20 mouse cellular contexts compared by ENCODE assay signal in genomic region chr3:55852488-55852887, GRCm38 (mm10).
DNase-seq lines count a peak whose midpoint lies in the region; ATAC-seq and TF ChIP-seq lines count a peak whose summit lies in the region.
"Had no signal": no experiment of that assay in that cellular context is flagged by ENCODE, and none has a peak within 500 bp of the region (broad histone marks: within the 10 kb centered on the region; RNA-seq: fewer than 3 reads in every experiment).

No protein-coding gene starts in this region.

- intact Hi-C loops in heart, postnatal 36 days (cut with DNase I), result no loop called here

- no peaks in the 10 kb centered on the region for H3K4me1 ChIP-seq in hindbrain, postnatal 0 days (ENCODE audit: insufficient read depth, low read length)
- no peaks in the 10 kb centered on the region for H3K4me1 ChIP-seq in hindbrain, embryonic 13.5 days (replicated peaks)
- H3K4me1 ChIP-seq in heart, embryonic 13.5 days, result peaks cover 14% of the 10 kb centered on the region
- H3K4me1 ChIP-seq in midbrain, postnatal 0 days (ENCODE audit: insufficient read depth, low read length), result no peaks in the 10 kb centered on the region
- H3K4me1 ChIP-seq: embryonic facial prominence, embryonic 15.5 days; limb, embryonic 15.5 days; liver, embryonic 15.5 days had no signal

- no peak overlapping the region for H3K27ac ChIP-seq in hindbrain, postnatal 0 days
- no peak overlapping the region for H3K27ac ChIP-seq in hindbrain, embryonic 13.5 days
- peak overlapping the region; percentile 36; the same call in 1 of the 2 replicates for H3K27ac ChIP-seq in heart, embryonic 13.5 days (replicated peaks)
- no peak overlapping the region for H3K27ac ChIP-seq in midbrain, postnatal 0 days (ENCODE audit: low read depth, low read length)
- H3K27ac ChIP-seq: embryonic facial prominence, embryonic 15.5 days; limb, embryonic 15.5 days; liver, embryonic 15.5 days had no signal

- TF ChIP-seq CTCF in hindbrain, postnatal 0 days (IDR thresholded peaks at IDR 0.05; ENCODE audit: low read depth), result no peak
- no peak for TF ChIP-seq CTCF in midbrain, postnatal 0 days (IDR thresholded peaks at IDR 0.05)

- H3K9me3 ChIP-seq in hindbrain, postnatal 0 days (ENCODE audit: low read length), result no peaks in the 10 kb centered on the region
- no peaks in the 10 kb centered on the region for H3K9me3 ChIP-seq in hindbrain, embryonic 13.5 days
- no peaks in the 10 kb centered on the region for H3K9me3 ChIP-seq in heart, embryonic 13.5 days
- no peaks in the 10 kb centered on the region for H3K9me3 ChIP-seq in midbrain, postnatal 0 days (ENCODE audit: low read length)
- H3K9me3 ChIP-seq: embryonic facial prominence, embryonic 15.5 days; limb, embryonic 15.5 days; liver, embryonic 15.5 days had no signal

- H3K36me3 ChIP-seq in hindbrain, postnatal 0 days (ENCODE audit: insufficient read depth, low read length), result peaks cover 8% of the 10 kb centered on the region; the same call in 1 of the 2 replicates
- peaks cover 23% of the 10 kb centered on the region for H3K36me3 ChIP-seq in hindbrain, embryonic 13.5 days
- H3K36me3 ChIP-seq in heart, embryonic 13.5 days, result peaks cover 17% of the 10 kb centered on the region
- peaks cover 12% of the 10 kb centered on the region for H3K36me3 ChIP-seq in midbrain, postnatal 0 days (ENCODE audit: insufficient read depth, low read length)
- H3K36me3 ChIP-seq: embryonic facial prominence, embryonic 15.5 days; limb, embryonic 15.5 days; liver, embryonic 15.5 days had no signal

- H3K4me2 ChIP-seq in hindbrain, postnatal 0 days (ENCODE audit: low read depth, low read length), result no peak overlapping the region
- no peak overlapping the region for H3K4me2 ChIP-seq in hindbrain, embryonic 13.5 days
- no peak overlapping the region for H3K4me2 ChIP-seq in heart, embryonic 13.5 days
- H3K4me2 ChIP-seq in midbrain, postnatal 0 days (ENCODE audit: low read depth, low read length, poor library complexity, severe bottlenecking), result no peak overlapping the region
- H3K4me2 ChIP-seq: embryonic facial prominence, embryonic 15.5 days; limb, embryonic 15.5 days; liver, embryonic 15.5 days had no signal

- WGBS in hindbrain, postnatal 0 days, result 60% methylated on average over 7 of the region's 7 CpGs
- WGBS in hindbrain, embryonic 13.5 days, result 95% methylated on average over 7 of the region's 7 CpGs
- WGBS in heart, embryonic 13.5 days, result 35% methylated on average over 7 of the region's 7 CpGs
- 89% methylated on average over 7 of the region's 7 CpGs for WGBS in midbrain, postnatal 0 days

- H3K27me3 ChIP-seq in hindbrain, postnatal 0 days (ENCODE audit: insufficient read depth, low read length), result no peaks in the 10 kb centered on the region
- no peaks in the 10 kb centered on the region for H3K27me3 ChIP-seq in hindbrain, embryonic 13.5 days
- no peaks in the 10 kb centered on the region for H3K27me3 ChIP-seq in heart, embryonic 13.5 days (replicated peaks)
- no peaks in the 10 kb centered on the region for H3K27me3 ChIP-seq in midbrain, postnatal 0 days (ENCODE audit: insufficient read depth, low read length)
- H3K27me3 ChIP-seq: embryonic facial prominence, embryonic 15.5 days; limb, embryonic 15.5 days; liver, embryonic 15.5 days had no signal

- peak; percentile 19 to 43 for DNase-seq in cerebellum, postnatal 14 days
- no peak for DNase-seq in cerebellum, postnatal 4 days (ENCODE audit: low spot score in 2 of 2)
- DNase-seq in hindbrain, postnatal 0 days (ENCODE audit: low spot score), result no peak
- DNase-seq in heart, postnatal 36 days, result peak; percentile 10
- DNase-seq in midbrain, postnatal 0 days (ENCODE audit: low spot score), result no peak
- no peak for DNase-seq in adrenal gland, postnatal 25 days
- DNase-seq: B cell, adult 2 months; gastrocnemius, postnatal 10 days; kidney, adult 8-10 months; kidney, postnatal 25 days; right cerebral cortex, postnatal 25 days; thymus, postnatal 4 days had no signal

- no peak overlapping the region for H3K9ac ChIP-seq in hindbrain, postnatal 0 days (replicated peaks; ENCODE audit: low read length)
- H3K9ac ChIP-seq in hindbrain, embryonic 13.5 days, result no peak overlapping the region
- H3K9ac ChIP-seq in heart, embryonic 13.5 days, result no peak overlapping the region
- no peak overlapping the region for H3K9ac ChIP-seq in midbrain, postnatal 0 days (replicated peaks; ENCODE audit: low read length, poor library complexity, severe bottlenecking)
- H3K9ac ChIP-seq: embryonic facial prominence, embryonic 15.5 days; limb, embryonic 15.5 days; liver, embryonic 15.5 days had no signal

- no peak overlapping the region for H3K4me3 ChIP-seq in hindbrain, postnatal 0 days (ENCODE audit: low read length)
- H3K4me3 ChIP-seq in hindbrain, embryonic 13.5 days, result no peak overlapping the region
- H3K4me3 ChIP-seq in heart, embryonic 13.5 days, result no peak overlapping the region
- no peak overlapping the region for H3K4me3 ChIP-seq in midbrain, postnatal 0 days (ENCODE audit: low read depth, low read length)
- H3K4me3 ChIP-seq: embryonic facial prominence, embryonic 15.5 days; limb, embryonic 15.5 days; liver, embryonic 15.5 days had no signal

- ATAC-seq in hindbrain, postnatal 0 days, result peak; percentile 24; the same call in 1 of the 2 replicates
- ATAC-seq in hindbrain, embryonic 13.5 days (ENCODE audit: low FRiP score), result no peak
- ATAC-seq in heart, embryonic 13.5 days (ENCODE audit: extremely low read depth, insufficient number of reproducible peaks, low FRiP score, low TSS enrichment), result no peak
- ATAC-seq in midbrain, postnatal 0 days (ENCODE audit: low FRiP score), result no peak
- ATAC-seq: inflammation-experienced regulatory T-cells, adult 6 months; lung, postnatal 0 days; midbrain, embryonic 16.5 days had no signal

Comparison
In these comparisons a context has a peak if more than half of its experiments do, and no peak if none do; other contexts are left out.
1. DNase-seq: peak in cerebellum, postnatal 14 days (2 of 2) and heart, postnatal 36 days (2 of 2); none in cerebellum, postnatal 4 days (0 of 2), hindbrain, postnatal 0 days (single experiment), midbrain, postnatal 0 days (single experiment) and adrenal gland, postnatal 25 days (single experiment).